Mouse (Mus musculus): Measurements from ENCODE around the gene Krt4. TPM values are rescaled to one million over a fixed set of nuclear protein-coding genes. Genes with fewer than 3 reads are reported as not detected.

The Krt4 gene
- polyA plus RNA-seq, 1 experiment from 2014 or later = 0.97 TPM

DNA sequence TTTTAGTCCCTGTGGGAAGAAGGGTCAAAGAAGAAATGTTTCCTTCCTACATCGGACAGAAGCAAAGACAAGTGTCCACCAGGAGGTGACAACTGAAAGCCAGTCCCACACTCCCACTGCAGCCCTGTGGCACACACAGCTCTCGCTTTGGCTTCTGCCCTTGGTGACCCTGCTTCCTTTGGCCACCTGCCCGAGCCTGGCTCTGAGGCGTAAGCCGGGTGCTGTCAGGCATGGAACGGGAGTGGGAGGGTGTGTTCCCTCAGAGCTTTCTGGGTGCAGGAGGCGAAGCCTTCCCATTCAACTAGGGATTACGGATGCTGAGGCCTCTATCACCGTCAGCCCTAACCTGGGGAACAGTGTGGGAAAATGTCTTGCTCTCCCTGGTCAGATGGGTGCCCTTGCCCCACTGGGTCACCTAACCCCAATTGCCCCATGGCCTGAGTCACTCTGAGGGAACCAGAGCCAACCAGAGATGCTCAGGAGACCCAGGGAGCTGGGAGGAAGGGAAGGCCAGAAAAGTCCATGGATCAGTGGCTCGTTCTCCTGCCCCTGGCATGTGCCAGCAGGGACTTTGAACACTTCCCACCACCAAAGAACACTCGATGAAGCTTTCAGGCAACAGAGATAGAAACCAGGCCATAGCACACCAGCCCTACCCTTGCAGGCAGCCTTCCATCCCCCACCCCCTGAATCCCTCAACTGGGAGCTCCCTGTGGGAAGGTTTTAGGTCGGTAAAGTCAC is 3.0 kb upstream of the Krt4 start:
- peaks cover 12% of the 10 kb centered on the region for H3K4me1 ChIP-seq (ENCODE audit: insufficient read depth)
- H3K4me3 ChIP-seq (ENCODE audit: low read depth, low read length) = no peak overlapping the region
- no peak for TF ChIP-seq CTCF (IDR thresholded peaks at IDR 0.05; ENCODE audit: low read depth)
- H3K4me2 ChIP-seq = no peak overlapping the region
- ATAC-seq (ENCODE audit: insufficient read depth) = no peak
- no peaks in the 10 kb centered on the region for H3K36me3 ChIP-seq (ENCODE audit: insufficient read depth)
- H3K9me3 ChIP-seq (ENCODE audit: low read depth, low read length) = no peaks in the 10 kb centered on the region
- peaks cover 10% of the 10 kb centered on the region for H3K27me3 ChIP-seq (ENCODE audit: insufficient read depth, low read length)
- WGBS = 60% methylated on average over 12 of the region's 12 CpGs
- DNase-seq = no peak
- no peak overlapping the region for H3K27ac ChIP-seq (ENCODE audit: low read depth)
- no peak overlapping the region for H3K9ac ChIP-seq

DNA sequence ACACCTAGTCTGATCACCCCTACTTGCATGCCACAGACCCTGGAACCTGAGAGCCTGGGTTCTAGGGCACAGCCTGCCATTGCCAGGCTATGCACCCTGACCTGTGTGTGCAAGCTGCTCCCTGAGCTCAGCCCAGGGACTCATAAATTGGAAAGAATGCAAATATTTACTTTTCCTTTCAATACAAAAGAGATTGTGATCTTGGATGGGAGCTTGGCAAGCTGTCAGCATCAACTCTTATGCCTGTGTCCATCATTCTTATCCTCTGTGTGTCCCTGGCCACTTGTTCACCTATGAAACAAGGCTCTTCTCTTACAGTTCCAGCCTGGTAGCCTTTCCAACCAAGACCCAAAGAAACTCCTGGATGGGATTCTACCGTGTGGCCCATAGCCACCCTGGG is 506 bp upstream of the Krt4 start:
- TF ChIP-seq CTCF (IDR thresholded peaks at IDR 0.05; ENCODE audit: low read depth) = no peak
- Histone ChIP-seq H3K4me1 (ENCODE audit: insufficient read depth) (peaks cover 11% of the 10 kb centered on the region), H3K4me3 (ENCODE audit: low read depth, low read length) (no peak overlapping the region), H3K36me3 (ENCODE audit: insufficient read depth) (no peaks in the 10 kb centered on the region), H3K9ac (no peak overlapping the region), H3K27me3 (ENCODE audit: insufficient read depth, low read length) (peaks cover 3% of the 10 kb centered on the region), H3K27ac (ENCODE audit: low read depth) (no peak overlapping the region), H3K4me2 (no peak overlapping the region), H3K9me3 (ENCODE audit: low read depth, low read length) (no peaks in the 10 kb centered on the region)
- ATAC-seq (ENCODE audit: insufficient read depth) (no peak), DNase-seq (no peak)
- WGBS = 71% methylated on average over 1 of the region's 1 CpGs

DNA sequence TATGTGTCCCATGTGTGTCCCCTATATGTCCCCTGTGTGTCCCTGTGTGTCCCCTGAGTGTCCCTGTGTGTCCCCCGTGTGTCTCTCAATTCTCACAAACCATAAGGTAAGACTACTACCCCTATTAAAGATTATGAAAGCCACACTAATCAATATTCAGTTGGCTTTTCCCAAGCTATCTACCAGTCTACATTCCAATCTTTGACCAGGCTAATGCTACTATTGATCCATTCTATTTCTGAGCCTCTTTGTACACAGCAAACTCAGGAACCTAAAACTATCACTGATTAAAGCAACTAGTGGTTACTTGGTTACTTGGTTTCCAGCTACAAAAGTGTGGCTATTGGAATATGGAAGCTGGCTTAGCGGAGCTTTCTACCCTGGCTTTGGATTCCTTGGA is 2.2 kb downstream of the Krt4 start:
- Histone ChIP-seq H3K4me3 (ENCODE audit: low read depth, low read length) (no peak overlapping the region), H3K4me2 (no peak overlapping the region), H3K27ac (ENCODE audit: low read depth) (no peak overlapping the region), H3K36me3 (ENCODE audit: insufficient read depth) (no peaks in the 10 kb centered on the region), H3K27me3 (ENCODE audit: insufficient read depth, low read length) (no peaks in the 10 kb centered on the region; the same call in 1 of the 2 replicates), H3K4me1 (ENCODE audit: insufficient read depth) (no peaks in the 10 kb centered on the region), H3K9me3 (ENCODE audit: low read depth, low read length) (no peaks in the 10 kb centered on the region), H3K9ac (no peak overlapping the region)
- WGBS = 90% methylated on average over 2 of the region's 2 CpGs
- no peak for TF ChIP-seq CTCF (IDR thresholded peaks at IDR 0.05; ENCODE audit: low read depth)
- DNase-seq (no peak), ATAC-seq (ENCODE audit: insufficient read depth) (no peak)

DNA sequence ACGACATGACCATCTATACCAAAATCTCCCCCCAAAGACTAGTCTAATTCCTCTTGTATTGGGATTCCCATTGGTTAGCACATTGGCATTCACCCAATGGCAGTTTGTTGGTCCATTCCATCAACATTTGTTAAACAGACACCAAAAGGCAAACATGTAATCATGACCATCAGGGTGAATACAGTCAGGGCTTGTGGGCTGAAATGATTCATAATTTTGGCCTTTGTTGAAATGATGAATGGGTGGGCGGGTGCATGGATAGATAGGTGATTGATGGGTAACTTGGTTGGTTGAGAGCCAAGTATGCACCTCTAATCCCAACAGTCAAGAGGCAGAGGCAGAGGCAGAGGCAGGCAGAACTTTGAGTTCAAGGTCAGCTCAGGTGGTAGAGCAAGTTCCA is 8.5 kb downstream of the Krt4 start:
- Histone ChIP-seq H3K36me3 (ENCODE audit: insufficient read depth) (no peaks in the 10 kb centered on the region), H3K27ac (ENCODE audit: low read depth) (no peak overlapping the region), H3K4me1 (ENCODE audit: insufficient read depth) (no peaks in the 10 kb centered on the region), H3K4me3 (ENCODE audit: low read depth, low read length) (no peak overlapping the region), H3K9ac (no peak overlapping the region), H3K4me2 (no peak overlapping the region), H3K27me3 (ENCODE audit: insufficient read depth, low read length) (no peaks in the 10 kb centered on the region), H3K9me3 (ENCODE audit: low read depth, low read length) (no peaks in the 10 kb centered on the region)
- DNase-seq (no peak), ATAC-seq (ENCODE audit: insufficient read depth) (no peak)
- TF ChIP-seq CTCF (IDR thresholded peaks at IDR 0.05; ENCODE audit: low read depth) = no peak
- 68% methylated on average over 2 of the region's 2 CpGs for WGBS

DNA sequence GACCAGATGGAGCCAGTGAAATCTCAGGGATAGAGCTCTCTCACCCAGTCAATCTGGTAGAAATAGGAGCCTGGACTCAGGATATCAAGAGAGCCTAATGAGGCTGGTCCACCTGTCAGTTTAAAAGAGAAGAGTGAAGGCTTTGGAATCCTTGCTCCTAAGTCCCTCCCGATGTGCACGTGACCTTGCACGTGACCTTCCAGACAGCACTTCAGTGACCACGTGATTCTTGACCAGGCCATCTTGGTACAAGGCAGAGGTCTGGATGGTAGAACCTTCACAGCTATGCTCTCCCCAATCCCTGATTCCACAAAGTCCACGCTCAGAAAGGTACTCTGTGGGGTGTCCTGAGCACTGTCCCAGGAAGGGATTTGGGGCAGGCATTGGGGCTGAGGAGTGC is 19.7 kb downstream of the Krt4 start:
- no peak for TF ChIP-seq CTCF (IDR thresholded peaks at IDR 0.05; ENCODE audit: low read depth)
- Histone ChIP-seq H3K4me3 (ENCODE audit: low read depth, low read length) (no peak overlapping the region), H3K4me1 (ENCODE audit: insufficient read depth) (no peaks in the 10 kb centered on the region), H3K36me3 (ENCODE audit: insufficient read depth) (no peaks in the 10 kb centered on the region), H3K9ac (no peak overlapping the region), H3K27ac (ENCODE audit: low read depth) (no peak overlapping the region), H3K9me3 (ENCODE audit: low read depth, low read length) (no peaks in the 10 kb centered on the region), H3K4me2 (no peak overlapping the region), H3K27me3 (ENCODE audit: insufficient read depth, low read length) (no peaks in the 10 kb centered on the region)
- DNase-seq (no peak), ATAC-seq (ENCODE audit: insufficient read depth) (no peak)
- 81% methylated on average over 5 of the region's 5 CpGs for WGBS

DNA sequence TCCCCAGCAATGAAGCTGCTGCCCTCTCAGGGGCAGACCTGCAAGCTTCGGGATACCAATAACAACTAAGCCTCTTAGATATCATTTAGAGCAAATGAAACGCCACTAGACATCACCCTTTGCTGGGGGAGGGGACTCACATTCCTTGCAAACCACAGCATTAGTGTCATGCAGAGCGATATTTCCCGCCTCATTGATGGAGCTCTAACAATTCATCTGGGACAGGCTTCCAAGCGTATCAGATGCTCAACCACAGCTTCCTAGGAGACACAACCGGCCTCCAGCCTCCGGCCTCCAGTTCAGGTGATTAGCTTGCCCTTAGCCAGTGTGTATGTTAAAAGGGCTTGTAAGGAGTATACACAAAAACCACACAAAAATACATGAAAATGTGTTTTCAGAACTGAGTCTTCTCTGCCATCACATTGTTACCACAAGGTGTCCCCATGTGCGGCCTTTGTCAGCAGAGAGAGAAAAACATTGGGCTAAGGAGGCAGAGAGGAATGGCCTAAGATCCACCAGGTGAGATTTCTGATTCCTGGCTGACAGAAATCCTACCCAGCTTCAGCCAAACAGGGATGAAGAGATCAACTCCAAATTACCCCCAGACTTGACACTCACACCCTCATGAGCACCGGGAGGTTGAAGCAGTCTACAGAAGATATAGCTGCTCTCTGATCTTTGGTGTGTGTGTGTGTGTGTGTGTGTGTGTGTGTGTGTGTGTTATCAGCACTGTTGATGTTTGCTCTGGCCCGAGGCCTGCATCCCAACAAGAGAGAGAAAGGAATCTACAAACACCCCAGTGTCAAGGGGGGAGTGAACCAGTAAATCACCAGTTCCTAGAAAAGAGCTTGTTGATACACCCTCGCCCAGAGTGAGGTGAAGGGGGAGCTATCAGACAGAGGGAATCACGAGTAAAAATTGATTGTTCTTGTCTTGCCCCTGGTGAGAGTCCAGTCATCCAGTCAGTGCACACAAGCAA is 22.1 kb downstream of the Krt4 start:
- peak; percentile 48 for TF ChIP-seq CTCF (IDR thresholded peaks at IDR 0.05; ENCODE audit: low read depth)
- H3K4me2 ChIP-seq = no peak overlapping the region
- H3K27me3 ChIP-seq (ENCODE audit: insufficient read depth, low read length) = no peaks in the 10 kb centered on the region
- DNase-seq = peak; percentile 23
- H3K36me3 ChIP-seq (ENCODE audit: insufficient read depth) = no peaks in the 10 kb centered on the region
- H3K9ac ChIP-seq = no peak overlapping the region
- no peak for ATAC-seq (ENCODE audit: insufficient read depth)
- no peaks in the 10 kb centered on the region for H3K4me1 ChIP-seq (ENCODE audit: insufficient read depth)
- no peak overlapping the region for H3K27ac ChIP-seq (ENCODE audit: low read depth)
- H3K4me3 ChIP-seq (ENCODE audit: low read depth, low read length) = no peak overlapping the region
- no peaks in the 10 kb centered on the region for H3K9me3 ChIP-seq (ENCODE audit: low read depth, low read length)
- 40% methylated on average over 12 of the region's 12 CpGs for WGBS

DNA sequence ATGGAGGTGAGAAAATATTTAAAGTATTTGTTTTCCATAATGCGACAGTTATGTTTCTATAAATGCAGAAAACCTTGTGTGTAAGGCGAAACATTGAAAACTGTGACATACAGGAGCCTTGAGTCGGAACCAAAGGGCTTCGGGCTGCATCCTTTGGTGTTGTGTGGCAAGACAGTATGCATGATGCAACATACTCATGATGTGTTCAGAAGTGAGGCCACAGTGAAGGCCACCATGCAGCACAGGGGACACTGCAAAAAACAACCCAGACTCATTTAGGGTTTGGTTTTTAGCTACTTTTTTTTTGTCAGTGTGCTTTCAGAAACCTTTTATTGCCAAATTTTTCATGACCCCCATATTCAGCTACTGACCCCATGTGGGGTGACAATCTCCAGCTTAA is 29.3 kb downstream of the Krt4 start:
- no peak for TF ChIP-seq CTCF (IDR thresholded peaks at IDR 0.05; ENCODE audit: low read depth)
- ATAC-seq (ENCODE audit: insufficient read depth) (no peak), DNase-seq (no peak)
- 88% methylated on average over 4 of the region's 4 CpGs for WGBS
- H3K27me3 ChIP-seq (ENCODE audit: insufficient read depth, low read length) = no peaks in the 10 kb centered on the region
- no peaks in the 10 kb centered on the region for H3K36me3 ChIP-seq (ENCODE audit: insufficient read depth)
- no peak overlapping the region for H3K4me2 ChIP-seq
- no peaks in the 10 kb centered on the region for H3K9me3 ChIP-seq (ENCODE audit: low read depth, low read length)
- no peak overlapping the region for H3K27ac ChIP-seq (ENCODE audit: low read depth)
- H3K9ac ChIP-seq = no peak overlapping the region
- no peaks in the 10 kb centered on the region for H3K4me1 ChIP-seq (ENCODE audit: insufficient read depth)
- H3K4me3 ChIP-seq (ENCODE audit: low read depth, low read length) = no peak overlapping the region
